Mouse (Mus musculus) G1E (cell line): ENCODE data around the gene Sh2d5. TPM values are rescaled to one million over a fixed set of nuclear protein-coding genes. Genes with fewer than 3 reads are reported as not detected.

Source experiments
- ATAC-seq: 2 replicates; pipeline ENCODE4 v1.8.0; 2016; ENCODE audit warnings: mild to moderate bottlenecking; ENCODE audit not compliant: insufficient number of reproducible peaks, poor library complexity, low FRiP score, severe bottlenecking; ENCODE audit errors: extremely low read depth
- DNase-seq: peaks from one replicate; pipeline ENCODE4 v3.0.0; 2012; ENCODE audit warnings: low spot score
- H3K27me3 ChIP-seq: 2 replicates; pipeline ENCODE4 v1.6.1; 2012; ENCODE audit warnings: mild to moderate bottlenecking, low read length, inconsistent platforms; ENCODE audit not compliant: insufficient read depth
- H3K36me3 ChIP-seq: replicated peaks from 2 replicates; pipeline ENCODE3; 2012; ENCODE audit warnings: mild to moderate bottlenecking, inconsistent platforms
- H3K4me1 ChIP-seq: 2 replicates; pipeline ENCODE4 v1.6.1; 2012; ENCODE audit warnings: low read depth, low read length, inconsistent platforms, mixed read lengths; ENCODE audit not compliant: insufficient read depth
- H3K4me3 ChIP-seq: 2 replicates; pipeline ENCODE4 v1.5.1; 2012; ENCODE audit warnings: low read depth, mild to moderate bottlenecking, inconsistent platforms, low read length, moderate library complexity, mixed read lengths
- H3K9me3 ChIP-seq: replicated peaks from 2 replicates; pipeline ENCODE4 v1.6.1; 2012; ENCODE audit warnings: inconsistent platforms
- CTCF ChIP-seq: IDR thresholded peaks from 2 replicates; pipeline ENCODE4 v1.5.1; 2012; ENCODE audit warnings: low read depth, low read length, inconsistent platforms, mixed read lengths
- GATA1 ChIP-seq: IDR thresholded peaks from 2 replicates; pipeline ENCODE4 v1.6.1; 2012; ENCODE audit warnings: borderline replicate concordance, low read length, inconsistent platforms, mixed read lengths
- GATA2 ChIP-seq: IDR thresholded peaks from 2 replicates; pipeline ENCODE4 v1.6.1; 2012; ENCODE audit warnings: low read depth, low read length, inconsistent platforms, borderline replicate concordance
- POLR2AphosphoS5 ChIP-seq: IDR thresholded peaks from 2 replicates; pipeline ENCODE4 v1.6.1; 2012; ENCODE audit warnings: low read depth, low read length, inconsistent platforms; ENCODE audit not compliant: insufficient replicate concordance
- TAL1 ChIP-seq: conservative IDR thresholded peaks from 2 replicates; pipeline ENCODE4 v1.6.1; 2012; ENCODE audit warnings: low read depth, low read length, inconsistent platforms, mixed read lengths
- polyA plus RNA-seq: library from polyadenylated mRNA; stranded (reverse); fragments of >175 nt; gene quantifications from 2 replicates; pipeline ENCODE4 v1.2.3, GENCODE M21; 2012
- total RNA-seq, 2 experiments: library from RNA; stranded (forward) in 1 of 2; stranded (reverse) in 1 of 2; fragments of 200-1000 nt in 1 of 2; fragments of >200 nt in 1 of 2; fragmentation: Nextera tagmentation in 1 of 2; gene quantifications; 2 replicates each; pipeline ENCODE4 v1.2.3; 2014 to 2017

Sh2d5 gene
- total and polyA plus RNA-seq, 3 experiments: 0.55 to 0.68 (median 0.61) TPM

GRCm38 (mm10) chr4:138278346-138278745, 28.1 kb downstream of the Sh2d5 start:
- no peaks in the 10 kb centered on the region for H3K9me3 ChIP-seq
- H3K4me3 ChIP-seq: no peak overlapping the region
- peaks cover 3% of the 10 kb centered on the region for H3K4me1 ChIP-seq
- TF ChIP-seq TAL1: no peak
- no peak for TF ChIP-seq GATA2
- no peak for TF ChIP-seq CTCF
- TF ChIP-seq POLR2AphosphoS5: no peak
- no peak for TF ChIP-seq GATA1
- no peak for ATAC-seq
- H3K36me3 ChIP-seq: no peaks in the 10 kb centered on the region
- no peak for DNase-seq
- peaks cover 22% of the 10 kb centered on the region; the same call in 1 of the 2 replicates for H3K27me3 ChIP-seq

GRCm38 (mm10) chr4:138282834-138283233, 32.6 kb downstream of the Sh2d5 start:
- Histone ChIP-seq H3K4me3 (no peak overlapping the region), H3K4me1 (peaks cover 3% of the 10 kb centered on the region), H3K9me3 (no peaks in the 10 kb centered on the region), H3K36me3 (no peaks in the 10 kb centered on the region), H3K27me3 (peaks cover 32% of the 10 kb centered on the region; the same call in 1 of the 2 replicates)
- DNase-seq (peak; percentile 82), ATAC-seq (peak; percentile 80)
- TF ChIP-seq GATA2: no peak
- TF ChIP-seq CTCF: peak; percentile 99

- no peak for ATAC-seq
Observed at GRCm38 (mm10) chr4:138286411-138286810, 36.2 kb downstream of the Sh2d5 start.

GRCm38 (mm10) chr4:138288691-138289090, 38.5 kb downstream of the Sh2d5 start:
- no peak for TF ChIP-seq POLR2AphosphoS5
- TF ChIP-seq GATA1: no peak
- no peak for TF ChIP-seq CTCF
- no peak for TF ChIP-seq TAL1
- Histone ChIP-seq H3K36me3 (no peaks in the 10 kb centered on the region), H3K27me3 (peaks cover 57% of the 10 kb centered on the region), H3K9me3 (no peaks in the 10 kb centered on the region), H3K4me1 (no peaks in the 10 kb centered on the region), H3K4me3 (no peak overlapping the region)
- ATAC-seq (no peak), DNase-seq (no peak)

More at GRCm38 (mm10) chr4:138286411-138286810, 36.2 kb downstream of the Sh2d5 start:
- TF ChIP-seq POLR2AphosphoS5 (no peak), TAL1 (no peak), GATA1 (no peak), CTCF (no peak), GATA2 (no peak)
- DNase-seq: no peak
- Histone ChIP-seq H3K36me3 (no peaks in the 10 kb centered on the region), H3K4me1 (no peaks in the 10 kb centered on the region), H3K4me3 (no peak overlapping the region), H3K27me3 (peaks cover 43% of the 10 kb centered on the region), H3K9me3 (no peaks in the 10 kb centered on the region)

- peaks cover 52% of the 10 kb centered on the region for H3K27me3 ChIP-seq
- no peaks in the 10 kb centered on the region for H3K4me1 ChIP-seq
- TF ChIP-seq POLR2AphosphoS5 (no peak), GATA2 (no peak), GATA1 (no peak), TAL1 (no peak), CTCF (no peak)
- ATAC-seq (no peak), DNase-seq (no peak)
- H3K9me3 ChIP-seq: no peaks in the 10 kb centered on the region
- H3K36me3 ChIP-seq: no peaks in the 10 kb centered on the region
- no peak overlapping the region for H3K4me3 ChIP-seq
Observed at GRCm38 (mm10) chr4:138292028-138292427, 41.8 kb downstream of the Sh2d5 start.

- ATAC-seq: no peak
- no peak overlapping the region for H3K4me3 ChIP-seq
- TF ChIP-seq GATA2: no peak
Observed at GRCm38 (mm10) chr4:138293261-138293948, 43.2 kb downstream of the Sh2d5 start.

More at GRCm38 (mm10) chr4:138293261-138293948, 43.2 kb downstream of the Sh2d5 start:
- Histone ChIP-seq H3K9me3 (no peaks in the 10 kb centered on the region), H3K36me3 (no peaks in the 10 kb centered on the region), H3K27me3 (peaks cover 44% of the 10 kb centered on the region), H3K4me1 (no peaks in the 10 kb centered on the region)
- DNase-seq: no peak
